Mouse (Mus musculus): ENCODE data around the gene Afap1l2. TPM values are rescaled to one million over a fixed set of nuclear protein-coding genes. Genes with fewer than 3 reads are reported as not detected.

Afap1l2 gene
- polyA plus RNA-seq, 1 experiment = 2.3 TPM

DNA sequence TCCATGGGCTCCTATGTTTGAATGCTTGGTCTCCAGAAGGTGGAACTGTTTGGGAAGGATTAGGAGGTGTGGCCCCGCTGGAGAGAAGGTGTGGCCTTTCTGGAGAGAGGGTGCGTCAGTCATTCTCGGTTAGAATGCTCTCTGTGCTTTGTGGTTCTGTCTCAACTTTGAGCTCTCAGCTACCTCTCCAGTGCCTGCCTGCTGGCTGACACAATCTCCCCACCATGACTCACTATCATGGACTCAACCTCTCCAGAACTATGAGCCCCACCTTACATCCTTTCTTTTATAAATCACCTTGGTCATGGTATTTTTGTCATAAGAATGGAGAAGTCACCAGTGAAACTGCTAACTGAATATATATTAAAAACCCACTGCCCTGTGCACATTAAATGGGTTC, 93.4 kb downstream of the Afap1l2 start:
- H3K27ac ChIP-seq (ENCODE audit: insufficient read depth, low read depth, low read length) = no peak overlapping the region
- H3K36me3 ChIP-seq (ENCODE audit: control insufficient read depth, insufficient read depth, low read length) = no peaks in the 10 kb centered on the region
- H3K27me3 ChIP-seq (ENCODE audit: control insufficient read depth, insufficient read depth, low read length) = no peaks in the 10 kb centered on the region
- H3K4me3 ChIP-seq (ENCODE audit: low read depth, low read length) = no peak overlapping the region
- no peaks in the 10 kb centered on the region for H3K4me1 ChIP-seq (ENCODE audit: control insufficient read depth, insufficient read depth, insufficient read length, low read length)
- no peak for TF ChIP-seq CTCF (IDR thresholded peaks at IDR 0.05; ENCODE audit: extremely low read depth, insufficient read length, insufficient replicate concordance, low read depth, low read length)
- WGBS = 94% methylated on average over 3 of the region's 3 CpGs

GRCm38 (mm10) chr19:56913761-56914160, 94.3 kb downstream of the Afap1l2 start:
- no peaks in the 10 kb centered on the region for H3K36me3 ChIP-seq (ENCODE audit: control insufficient read depth, insufficient read depth, low read length)
- 72% methylated on average over 4 of the region's 4 CpGs for WGBS
- H3K27me3 ChIP-seq (ENCODE audit: control insufficient read depth, insufficient read depth, low read length) = no peaks in the 10 kb centered on the region
- no peak for TF ChIP-seq POLR2A (IDR thresholded peaks at IDR 0.05; ENCODE audit: low read depth, low read length)
- no peak for TF ChIP-seq CTCF (IDR thresholded peaks at IDR 0.05; ENCODE audit: extremely low read depth, insufficient read length, insufficient replicate concordance, low read depth, low read length)
- no peak overlapping the region for H3K4me3 ChIP-seq (ENCODE audit: low read depth, low read length)
- no peak overlapping the region for H3K27ac ChIP-seq (ENCODE audit: insufficient read depth, low read depth, low read length)
- no peaks in the 10 kb centered on the region for H3K4me1 ChIP-seq (ENCODE audit: control insufficient read depth, insufficient read depth, insufficient read length, low read length)

- TF ChIP-seq CTCF (IDR thresholded peaks at IDR 0.05; ENCODE audit: extremely low read depth, insufficient read length, insufficient replicate concordance, low read depth, low read length) (no peak), POLR2A (IDR thresholded peaks at IDR 0.05; ENCODE audit: low read depth, low read length) (no peak)
- Histone ChIP-seq H3K27me3 (ENCODE audit: control insufficient read depth, insufficient read depth, low read length) (no peaks in the 10 kb centered on the region), H3K4me3 (ENCODE audit: low read depth, low read length) (no peak overlapping the region), H3K4me1 (ENCODE audit: control insufficient read depth, insufficient read depth, insufficient read length, low read length) (no peaks in the 10 kb centered on the region), H3K27ac (ENCODE audit: insufficient read depth, low read depth, low read length) (no peak overlapping the region), H3K36me3 (ENCODE audit: control insufficient read depth, insufficient read depth, low read length) (no peaks in the 10 kb centered on the region)
- 84% methylated on average over 11 of the region's 11 CpGs for WGBS
Measured at GRCm38 (mm10) chr19:56910561-56910960, 97.5 kb downstream of the Afap1l2 start.

- Histone ChIP-seq H3K36me3 (ENCODE audit: control insufficient read depth, insufficient read depth, low read length) (no peaks in the 10 kb centered on the region), H3K27me3 (ENCODE audit: control insufficient read depth, insufficient read depth, low read length) (no peaks in the 10 kb centered on the region), H3K27ac (ENCODE audit: insufficient read depth, low read depth, low read length) (no peak overlapping the region), H3K4me1 (ENCODE audit: control insufficient read depth, insufficient read depth, insufficient read length, low read length) (no peaks in the 10 kb centered on the region), H3K4me3 (ENCODE audit: low read depth, low read length) (no peak overlapping the region)
- 72% methylated on average over 17 of the region's 17 CpGs for WGBS
- TF ChIP-seq POLR2A (IDR thresholded peaks at IDR 0.05; ENCODE audit: low read depth, low read length) = no peak
- TF ChIP-seq CTCF (IDR thresholded peaks at IDR 0.05; ENCODE audit: extremely low read depth, insufficient read length, insufficient replicate concordance, low read depth, low read length) = peak; percentile 81; the same call in 1 of the 2 replicates
Measured at GRCm38 (mm10) chr19:56908472-56909270, 99.4 kb downstream of the Afap1l2 start.

DNA sequence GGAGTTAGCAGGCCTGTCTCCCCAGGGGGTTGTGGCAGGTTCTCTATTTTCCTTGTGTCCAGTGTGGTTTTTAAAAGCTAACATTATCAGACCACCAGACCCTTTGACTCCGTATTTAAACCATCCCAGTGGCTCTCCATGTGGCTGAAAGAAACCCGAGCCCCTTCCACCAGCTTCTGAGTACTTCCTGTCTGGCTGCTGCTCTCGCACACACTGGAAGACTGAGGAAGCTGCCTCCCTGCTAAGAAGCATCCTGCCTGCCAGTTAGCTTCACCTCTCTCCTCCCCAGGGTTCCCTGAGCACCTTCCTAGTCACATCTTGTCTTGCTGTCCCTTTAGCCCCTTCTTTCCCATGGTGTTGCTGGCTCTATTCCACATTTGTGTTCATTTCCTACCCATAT, 100.2 kb downstream of the Afap1l2 start:
- WGBS = 76% methylated on average over 3 of the region's 3 CpGs

DNA sequence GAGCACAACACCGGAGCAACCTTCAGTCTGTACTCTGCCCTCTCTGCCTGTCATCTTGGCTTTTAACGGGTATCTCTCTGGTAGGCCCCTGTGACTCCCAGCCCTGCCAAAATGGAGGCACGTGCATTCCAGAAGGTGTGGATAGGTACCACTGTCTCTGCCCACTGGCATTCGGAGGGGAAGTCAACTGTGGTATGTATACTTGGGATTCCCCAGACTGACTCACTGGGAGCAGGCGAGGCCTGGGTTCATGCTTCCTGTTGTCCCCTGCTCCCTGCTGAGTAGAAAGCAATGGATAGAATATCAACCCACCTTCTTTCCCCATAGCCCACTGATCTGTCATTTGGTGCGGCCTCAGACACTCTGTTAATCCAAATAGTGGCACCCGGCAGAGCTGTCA, 102.6 kb downstream of the Afap1l2 start:
- H3K27me3 ChIP-seq (ENCODE audit: control insufficient read depth, insufficient read depth, low read length) = no peaks in the 10 kb centered on the region
- no peak overlapping the region for H3K4me3 ChIP-seq (ENCODE audit: low read depth, low read length)
- H3K36me3 ChIP-seq (ENCODE audit: control insufficient read depth, insufficient read depth, low read length) = no peaks in the 10 kb centered on the region
- no peak overlapping the region for H3K27ac ChIP-seq (ENCODE audit: insufficient read depth, low read depth, low read length)
- no peaks in the 10 kb centered on the region for H3K4me1 ChIP-seq (ENCODE audit: control insufficient read depth, insufficient read depth, insufficient read length, low read length)
- 82% methylated on average over 7 of the region's 7 CpGs for WGBS
- TF ChIP-seq CTCF (IDR thresholded peaks at IDR 0.05; ENCODE audit: extremely low read depth, insufficient read length, insufficient replicate concordance, low read depth, low read length) = no peak
- TF ChIP-seq POLR2A (IDR thresholded peaks at IDR 0.05; ENCODE audit: low read depth, low read length) = no peak

More for the DNA sequence above, 100.2 kb downstream of the Afap1l2 start:
- H3K36me3 ChIP-seq (ENCODE audit: control insufficient read depth, insufficient read depth, low read length) = no peaks in the 10 kb centered on the region
- no peak overlapping the region for H3K4me3 ChIP-seq (ENCODE audit: low read depth, low read length)
- no peaks in the 10 kb centered on the region for H3K27me3 ChIP-seq (ENCODE audit: control insufficient read depth, insufficient read depth, low read length)
- TF ChIP-seq POLR2A (IDR thresholded peaks at IDR 0.05; ENCODE audit: low read depth, low read length) = no peak
- TF ChIP-seq CTCF (IDR thresholded peaks at IDR 0.05; ENCODE audit: extremely low read depth, insufficient read length, insufficient replicate concordance, low read depth, low read length) = no peak
- no peak overlapping the region for H3K27ac ChIP-seq (ENCODE audit: insufficient read depth, low read depth, low read length)
- no peaks in the 10 kb centered on the region for H3K4me1 ChIP-seq (ENCODE audit: control insufficient read depth, insufficient read depth, insufficient read length, low read length)

DNA sequence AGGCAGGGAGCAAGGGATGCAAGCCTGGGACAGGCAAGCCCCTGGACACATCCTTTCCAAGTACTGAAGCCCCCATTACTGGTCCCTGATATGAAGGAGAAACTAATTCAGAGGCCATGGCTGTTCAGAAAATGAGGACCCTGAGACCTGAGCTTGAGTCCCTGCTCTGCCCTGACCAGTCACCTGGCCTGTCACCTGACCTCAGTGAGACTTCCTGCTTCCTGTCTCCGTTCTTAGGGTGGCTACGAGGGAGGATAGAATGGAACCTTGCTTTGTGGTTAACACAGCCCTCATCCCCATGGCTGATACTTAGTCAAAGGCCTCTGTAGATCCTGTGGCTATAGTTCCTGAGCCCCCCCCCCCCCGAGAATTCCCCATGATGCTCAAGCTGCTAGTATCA, 103.9 kb downstream of the Afap1l2 start:
- H3K4me3 ChIP-seq (ENCODE audit: low read depth, low read length) = no peak overlapping the region
- no peaks in the 10 kb centered on the region for H3K36me3 ChIP-seq (ENCODE audit: control insufficient read depth, insufficient read depth, low read length)
- H3K27ac ChIP-seq (ENCODE audit: insufficient read depth, low read depth, low read length) = no peak overlapping the region
- TF ChIP-seq CTCF (IDR thresholded peaks at IDR 0.05; ENCODE audit: extremely low read depth, insufficient read length, insufficient replicate concordance, low read depth, low read length) (no peak), POLR2A (IDR thresholded peaks at IDR 0.05; ENCODE audit: low read depth, low read length) (no peak)
- H3K4me1 ChIP-seq (ENCODE audit: control insufficient read depth, insufficient read depth, insufficient read length, low read length) = no peaks in the 10 kb centered on the region
- WGBS = 76% methylated on average over 3 of the region's 3 CpGs
- no peaks in the 10 kb centered on the region for H3K27me3 ChIP-seq (ENCODE audit: control insufficient read depth, insufficient read depth, low read length)

Measured in small intestine, adult 2 months (tissue).